Mouse (Mus musculus) MEL-GATA-1-ER (cell line): ENCODE data around the gene Ube4a.

Experiments used
- DNase-seq: peaks from one replicate; pipeline ENCODE4 v3.0.0-alpha.2; 2012; ENCODE audit warnings: low read depth; ENCODE audit errors: extremely low read depth

Gene Ube4a

DNA sequence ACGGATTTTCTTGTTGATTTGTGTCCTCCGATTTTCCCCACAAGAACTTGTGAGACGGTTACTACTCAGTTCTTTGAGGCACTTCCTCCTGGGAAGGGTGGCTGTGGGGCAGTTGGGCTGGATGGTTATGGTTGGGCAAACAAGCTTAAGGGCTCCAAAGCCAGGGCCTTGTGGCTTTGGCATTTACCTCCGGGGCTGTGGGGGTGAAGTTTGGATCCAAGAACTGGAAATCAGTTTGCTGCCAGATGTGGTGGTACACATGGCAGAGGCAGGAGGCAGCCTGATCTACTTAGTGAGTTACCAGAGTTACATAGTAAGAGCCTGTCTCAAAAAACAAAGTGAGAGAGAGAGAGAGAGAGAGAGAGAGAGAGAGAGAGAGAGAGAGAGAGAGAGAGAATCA is 61.5 kb downstream of the Ube4a start:
- DNase-seq, result no peak

DNA sequence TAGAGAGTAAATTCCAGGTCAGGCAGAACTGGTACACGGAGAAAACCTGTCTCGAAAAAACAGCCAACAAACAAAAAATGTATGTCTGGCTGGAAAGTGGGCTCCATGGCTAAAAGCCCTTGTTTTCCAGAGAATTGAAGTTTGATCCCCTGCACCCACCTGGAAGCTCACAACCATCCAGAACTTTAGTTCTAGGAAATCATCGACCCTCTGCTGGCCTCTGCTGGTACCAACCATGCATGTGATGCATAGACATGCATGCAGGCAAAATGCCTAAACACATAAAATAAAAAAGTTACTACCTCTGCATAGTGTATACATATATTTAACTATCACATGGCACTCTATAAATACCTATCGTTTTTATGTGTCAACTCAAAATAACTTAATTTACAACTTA is 65.0 kb downstream of the Ube4a start:
- DNase-seq, result no peak

DNA sequence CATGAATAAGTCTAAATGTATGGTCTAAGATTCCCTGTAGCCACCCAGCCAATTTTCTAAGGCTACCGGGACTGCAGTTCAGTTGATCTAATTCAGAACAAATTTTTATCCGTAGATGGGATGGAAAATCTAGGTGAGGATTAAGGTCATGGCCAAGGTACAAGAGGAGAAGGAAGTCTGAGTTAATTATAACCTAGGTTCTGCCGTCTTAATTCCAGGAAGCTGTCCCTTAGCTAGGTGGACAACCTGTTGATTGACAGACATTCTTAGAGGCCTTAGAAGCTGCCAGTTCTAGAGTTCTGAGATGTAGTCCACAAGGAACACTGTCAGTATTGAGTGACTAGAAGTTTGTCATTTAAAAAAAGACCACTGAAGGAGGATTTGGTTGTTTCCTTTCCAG is 65.7 kb downstream of the Ube4a start:
- DNase-seq, result no peak

DNA sequence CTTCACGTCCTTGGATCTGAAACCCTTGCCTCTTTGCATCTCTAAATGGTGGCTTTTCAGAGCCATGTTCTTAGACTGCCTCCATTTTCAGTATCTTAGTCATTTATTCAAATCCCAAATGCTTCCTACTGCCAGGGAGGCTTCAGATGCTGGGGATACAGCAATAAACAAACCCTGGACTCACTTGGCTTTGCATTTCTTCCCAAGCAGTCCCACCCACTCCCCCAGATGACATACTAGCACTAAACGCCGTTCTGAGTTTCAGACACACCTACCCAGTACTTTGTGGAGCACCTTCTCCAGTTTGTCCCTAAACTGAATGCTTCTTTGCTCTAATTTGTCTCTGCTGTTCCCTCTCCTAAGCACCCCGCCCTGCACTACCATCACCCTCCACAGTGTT is 68.4 kb downstream of the Ube4a start:
- no peak for DNase-seq

DNA sequence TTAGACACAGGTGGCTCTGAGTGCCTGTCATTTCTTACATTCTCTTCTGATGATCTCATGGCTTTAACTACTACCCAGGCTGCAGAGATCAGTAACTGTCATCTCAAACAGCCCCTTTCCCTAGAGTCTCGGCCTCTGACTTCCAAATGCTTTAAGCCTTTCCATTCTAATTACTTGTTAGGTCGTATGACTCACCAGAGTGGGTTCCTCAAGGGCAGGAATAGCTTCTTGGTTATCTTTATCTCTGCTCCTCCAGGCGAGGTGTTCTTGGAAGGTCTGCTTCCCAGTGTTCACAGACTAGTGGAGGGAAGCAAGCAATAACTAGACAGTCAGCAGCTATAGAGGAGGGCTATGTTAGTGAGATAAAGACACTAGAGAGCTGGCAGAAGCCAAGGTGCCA is 72.7 kb downstream of the Ube4a start:
- no peak for DNase-seq

DNA sequence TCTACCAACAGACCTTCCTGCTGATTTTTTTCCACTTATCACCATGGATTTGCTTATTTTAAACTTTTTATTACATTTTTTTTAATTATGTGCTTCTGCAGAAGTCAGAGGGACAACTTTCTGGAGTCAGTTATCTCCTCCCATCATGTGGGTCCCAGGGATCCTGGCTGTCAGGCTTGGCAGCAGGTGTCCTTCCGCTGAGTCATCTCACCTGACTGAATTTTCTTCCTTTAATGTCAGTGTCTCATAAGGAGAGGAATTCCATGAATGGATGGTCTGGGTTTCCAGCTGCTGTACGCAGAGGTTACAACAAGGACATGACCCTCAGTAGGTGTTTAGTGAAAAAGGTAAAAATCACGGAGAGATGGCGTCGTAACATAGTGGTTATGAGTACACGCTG is 74.2 kb downstream of the Ube4a start:
- DNase-seq, result no peak

DNA sequence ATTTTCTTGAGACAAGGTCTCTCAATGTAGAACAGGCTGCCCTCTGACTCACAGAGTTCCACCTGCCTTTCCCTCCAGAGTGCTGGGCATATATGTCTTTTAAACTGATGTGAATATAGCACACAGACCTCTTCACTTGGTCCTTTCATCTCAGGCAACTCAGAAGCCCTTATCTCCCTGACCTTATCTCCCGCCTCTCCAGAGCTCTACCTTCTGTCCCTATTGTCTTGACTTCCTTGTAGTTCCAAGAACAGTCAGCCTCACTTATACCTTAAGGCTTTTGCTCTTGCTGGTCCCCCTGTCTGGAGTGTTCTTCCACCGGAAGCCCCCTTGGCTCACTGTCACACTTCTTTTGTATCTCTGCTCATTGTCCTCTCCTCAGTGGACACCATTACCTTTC is 75.3 kb downstream of the Ube4a start:
- no peak for DNase-seq

DNA sequence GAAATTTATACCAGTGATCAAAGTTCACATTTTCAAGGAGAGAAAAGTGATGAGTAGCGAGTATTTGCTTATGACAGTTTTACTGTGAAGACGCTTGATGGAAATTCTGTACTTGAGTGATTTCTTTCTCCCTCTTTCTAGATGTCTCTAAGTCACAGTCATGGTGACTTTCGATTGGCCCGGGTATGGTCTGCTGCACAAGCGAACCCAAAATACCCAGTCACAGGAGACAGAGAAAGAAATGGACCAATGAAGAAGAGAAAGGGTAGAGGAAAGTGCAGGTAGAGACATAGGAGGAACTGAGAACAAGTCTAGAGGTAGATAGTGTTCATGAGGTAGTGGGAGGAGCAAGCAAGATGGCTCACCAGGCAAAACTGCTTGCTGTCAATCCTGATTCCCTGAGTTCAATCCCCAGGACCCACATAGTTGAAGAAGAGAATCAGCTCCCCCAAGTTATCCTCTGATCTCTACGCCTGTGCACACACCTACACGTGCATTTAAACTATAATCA is 77.2 kb downstream of the Ube4a start:
- no peak for DNase-seq

DNA sequence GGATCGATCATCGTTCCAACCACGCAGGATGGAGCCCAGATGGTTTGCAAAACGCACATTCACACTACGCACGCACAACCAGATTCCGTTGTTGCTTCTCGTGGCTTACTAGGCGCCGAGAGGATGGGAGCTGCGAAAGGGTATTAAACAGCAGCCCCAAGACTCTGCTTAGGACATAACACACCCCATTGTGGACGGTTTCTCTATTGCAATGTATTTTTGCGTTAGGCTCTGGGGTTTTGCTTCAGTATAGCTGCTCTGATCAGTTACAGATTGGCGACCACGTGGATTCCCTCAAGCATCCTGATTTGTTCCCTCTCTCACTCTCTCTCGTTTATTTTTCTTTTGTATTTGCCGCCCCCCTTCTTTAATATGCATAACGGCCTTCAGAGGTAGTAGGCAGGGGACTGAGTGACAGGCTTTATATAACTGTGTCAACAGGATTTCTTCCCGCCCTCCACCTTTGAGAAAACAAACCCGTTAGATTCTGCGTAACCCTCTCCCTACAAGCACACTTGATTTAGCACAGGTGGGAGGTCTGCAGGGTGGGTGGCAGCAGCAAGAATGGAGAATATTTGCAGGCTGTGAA is 82.3 kb downstream of the Ube4a start:
- DNase-seq, result no peak

DNA sequence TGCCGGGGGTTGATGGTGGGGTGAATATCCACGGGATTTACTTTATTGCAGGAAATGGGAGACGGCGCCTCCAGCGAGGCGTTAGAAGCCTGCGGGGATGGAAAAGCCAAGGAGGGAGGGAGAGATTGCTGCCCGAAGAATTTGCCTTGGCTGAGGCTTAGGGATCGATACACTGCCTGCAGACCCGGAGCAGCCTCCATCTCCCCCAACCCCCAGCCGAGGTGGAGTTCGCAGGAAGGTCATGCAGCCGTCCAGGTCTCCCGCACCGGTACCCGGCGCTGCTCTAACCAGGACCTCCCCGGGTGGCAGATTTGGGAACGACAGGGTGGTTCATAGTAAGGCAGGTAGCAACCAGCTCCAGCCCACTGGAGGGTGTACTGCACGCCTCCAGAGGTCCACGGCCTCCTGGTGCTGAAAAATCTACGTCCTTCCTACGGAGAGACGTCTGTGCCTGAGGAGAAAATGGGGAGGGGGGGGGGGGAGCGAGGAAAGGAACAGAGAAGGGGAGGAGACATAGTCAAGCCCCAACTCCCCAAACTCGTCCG is 82.9 kb downstream of the Ube4a start:
- no peak for DNase-seq

DNA sequence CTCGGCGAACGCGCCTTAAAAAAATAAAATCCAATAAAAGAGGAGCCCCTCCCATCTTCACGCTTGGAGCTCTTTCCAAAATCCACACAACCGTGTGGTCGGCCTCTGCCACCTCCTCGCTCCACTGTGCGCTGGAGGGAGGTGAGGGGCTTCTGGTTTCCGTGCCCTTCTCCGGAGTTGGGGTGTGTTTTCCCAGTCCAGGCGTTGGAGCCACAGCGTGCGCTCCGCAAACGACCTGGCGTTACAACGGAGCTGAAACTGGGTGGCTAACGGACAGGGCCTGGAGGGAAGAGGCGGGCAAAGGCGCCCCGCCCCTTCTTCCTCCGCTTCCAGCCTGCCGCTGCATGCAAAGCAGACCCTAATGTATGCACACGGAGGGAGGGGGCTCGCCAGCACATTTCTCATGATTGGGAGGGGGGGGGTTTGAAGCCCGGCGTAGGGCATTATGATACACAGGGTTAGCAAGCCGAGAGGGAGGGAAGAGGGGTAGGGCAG is 83.4 kb downstream of the Ube4a start:
- peak; percentile 66 for DNase-seq

DNA sequence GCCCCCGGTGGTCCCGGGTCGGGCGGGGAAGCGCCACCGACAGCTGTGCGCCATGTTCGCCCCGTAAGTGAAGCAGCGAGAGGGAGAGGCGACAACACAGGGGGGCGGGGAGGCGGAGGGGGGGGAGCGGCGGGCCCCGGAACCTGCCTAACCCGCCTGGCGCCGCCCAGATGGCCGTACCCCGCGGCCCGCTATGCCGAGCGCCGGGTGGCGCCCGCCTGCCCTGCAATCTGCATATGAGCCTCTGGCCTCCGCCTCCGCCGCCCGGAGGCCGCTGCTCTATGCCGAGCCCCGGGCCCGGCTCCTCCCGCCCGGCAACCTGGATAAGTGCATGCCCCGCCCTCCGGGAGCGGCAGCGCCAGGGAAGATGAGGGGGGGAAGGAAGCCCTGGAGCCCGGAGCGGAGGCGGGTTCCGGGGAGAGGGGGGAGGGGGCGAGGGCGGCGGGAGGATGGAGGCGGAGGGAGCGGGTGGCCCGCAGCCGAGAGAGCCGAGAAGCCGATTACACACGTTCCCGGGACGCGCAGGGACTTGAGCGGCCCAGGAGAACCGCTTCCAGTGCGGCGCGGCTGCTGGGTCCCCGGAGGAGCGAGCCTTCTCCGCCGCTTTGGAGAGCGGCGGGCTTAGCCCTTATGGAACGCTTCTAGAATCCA is 84.1 kb downstream of the Ube4a start, which contains the start of gene Kmt2a:
Gene Kmt2a, minus strand, starts transcription at position 76 of the 651 bp plus-strand sequence.
- DNase-seq, result peak; percentile 81

DNA sequence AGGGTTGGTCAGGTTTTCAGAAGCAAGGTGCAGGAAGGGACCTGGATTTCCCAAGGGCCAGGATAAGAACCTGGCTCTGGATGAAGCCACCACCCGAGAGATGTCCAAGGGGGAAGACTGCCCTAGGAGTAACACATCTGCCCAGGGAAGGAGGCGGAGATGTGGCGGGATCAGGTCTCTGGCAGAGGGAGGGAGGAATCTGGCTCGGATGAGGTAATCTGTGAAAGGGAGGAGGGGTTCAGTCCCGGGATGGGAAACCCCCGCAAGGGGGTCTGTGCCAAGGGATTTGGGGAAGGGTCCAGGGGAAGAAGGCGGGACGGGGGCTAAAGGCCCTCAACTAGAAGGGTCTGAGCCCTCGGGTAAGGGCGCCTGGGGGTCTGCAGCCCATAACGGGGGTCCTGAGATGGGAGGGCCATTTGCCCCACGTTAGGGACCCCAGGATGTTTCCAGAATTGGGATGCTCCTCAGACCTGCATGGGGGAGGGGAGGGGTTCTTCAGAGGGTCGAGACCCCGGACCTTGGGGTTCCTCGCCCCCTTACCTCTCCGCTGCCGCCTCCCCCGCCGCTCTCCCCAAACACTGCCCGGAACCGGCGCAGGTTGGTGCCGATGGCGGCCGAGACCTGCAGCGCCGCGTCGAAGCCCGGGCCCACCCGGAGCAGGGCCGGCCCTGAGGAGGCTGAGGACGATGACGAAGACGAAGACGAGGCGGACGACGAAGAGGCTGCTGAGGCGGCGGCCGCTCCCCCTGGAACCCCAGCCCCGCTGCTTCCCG is 84.9 kb downstream of the Ube4a start:
- DNase-seq, result no peak

DNA sequence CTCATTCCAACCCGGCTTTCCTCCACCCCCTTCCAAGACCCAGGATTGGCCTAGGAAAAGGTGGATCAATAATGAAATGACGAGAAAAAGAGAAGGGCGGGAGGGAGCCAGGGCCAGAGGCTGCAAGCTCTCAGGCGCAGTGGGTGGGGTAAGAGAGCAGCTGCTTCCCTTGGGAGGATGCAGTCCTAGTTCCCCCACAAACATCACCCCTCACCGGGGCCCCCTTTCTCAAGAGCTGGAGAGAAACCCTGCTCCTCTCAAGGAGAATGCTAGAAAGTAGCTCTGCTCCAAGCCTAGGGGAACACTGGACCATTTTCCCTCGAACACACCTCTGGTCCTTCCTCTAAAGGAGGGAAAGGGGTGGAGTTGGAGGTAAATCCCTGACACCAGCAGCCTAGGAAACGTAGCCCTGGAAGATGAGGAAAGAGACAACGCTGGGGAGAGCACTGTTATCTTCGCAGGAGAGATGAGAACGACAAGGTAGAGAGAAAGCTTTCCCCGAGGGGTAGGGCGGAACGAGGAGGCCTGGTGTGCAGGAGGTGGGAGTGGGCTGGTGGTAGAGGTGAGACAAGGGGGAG is 85.6 kb downstream of the Ube4a start:
- DNase-seq, result no peak

DNA sequence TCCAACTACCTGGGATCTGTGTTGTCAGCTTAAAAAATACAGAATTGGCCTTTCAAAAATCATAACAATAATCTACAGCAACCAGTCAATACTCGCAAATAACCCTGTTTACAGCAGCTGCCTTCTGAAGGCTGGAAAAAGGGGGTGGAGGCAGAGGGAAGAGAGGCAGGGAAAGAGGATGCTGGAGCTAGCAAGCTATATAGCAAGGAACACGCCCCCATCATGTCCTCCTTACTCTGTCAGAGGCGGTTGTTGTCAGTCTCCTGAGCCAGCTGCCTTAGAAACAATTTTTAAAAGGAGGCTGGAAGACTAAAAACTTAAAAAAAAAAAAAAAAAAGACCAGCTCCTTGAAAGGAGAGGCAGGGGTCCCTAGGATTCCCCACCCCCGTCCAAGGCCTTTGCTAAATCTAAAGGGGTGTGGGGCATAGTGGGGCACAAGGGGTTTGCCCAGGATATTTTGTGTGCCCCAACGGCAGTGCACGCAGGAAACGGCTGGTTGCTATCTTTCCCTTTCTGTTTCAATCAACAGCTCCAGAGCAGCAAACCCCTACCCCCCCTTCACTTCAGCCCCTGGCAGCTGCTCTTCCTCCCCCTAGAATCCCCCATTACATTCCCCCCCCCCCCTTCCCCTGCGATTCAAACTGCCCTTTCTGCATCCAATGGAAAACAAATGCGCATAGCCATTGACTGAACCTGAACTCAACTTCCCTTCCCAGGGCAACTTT is 86.5 kb downstream of the Ube4a start:
- DNase-seq, result no peak

DNA sequence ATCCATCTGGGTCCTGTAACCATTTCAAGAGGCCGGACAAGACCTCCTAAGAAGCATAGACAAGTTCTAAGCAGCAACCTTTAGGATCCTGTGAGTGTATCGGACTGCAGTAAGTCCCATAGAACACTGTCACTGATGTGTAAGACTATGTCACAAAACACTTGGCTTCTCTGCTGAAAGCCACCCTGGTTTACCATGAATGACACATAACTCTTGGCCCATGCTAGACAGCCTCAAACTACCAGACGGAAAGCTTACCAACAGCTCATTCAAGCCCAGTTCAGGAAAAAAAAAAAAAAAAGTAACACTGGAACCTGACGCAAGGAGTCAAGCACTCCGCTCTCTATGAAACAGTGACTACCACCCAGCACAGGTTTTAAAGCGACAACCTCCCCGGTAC is 87.7 kb downstream of the Ube4a start:
- DNase-seq, result no peak

DNA sequence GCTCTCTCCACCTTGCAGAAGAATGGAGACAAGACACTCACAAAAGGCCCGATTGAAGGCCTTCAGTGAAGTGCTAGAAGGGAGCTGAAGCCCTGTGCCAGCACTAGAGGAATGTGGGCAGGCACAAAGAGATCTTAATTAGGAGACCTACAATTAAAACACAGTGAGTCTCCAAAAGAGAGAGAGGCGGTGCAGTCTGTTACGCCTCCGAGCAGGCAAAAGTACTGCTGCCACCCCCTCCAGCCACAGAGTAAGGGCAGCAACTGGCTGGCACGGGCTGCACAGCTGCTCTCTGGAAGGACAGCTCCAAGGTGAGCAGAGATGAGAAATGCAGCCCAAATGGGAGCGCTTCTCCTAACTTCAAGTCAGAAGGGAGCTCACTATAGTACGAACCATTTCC is 89.9 kb downstream of the Ube4a start:
- no peak for DNase-seq

DNA sequence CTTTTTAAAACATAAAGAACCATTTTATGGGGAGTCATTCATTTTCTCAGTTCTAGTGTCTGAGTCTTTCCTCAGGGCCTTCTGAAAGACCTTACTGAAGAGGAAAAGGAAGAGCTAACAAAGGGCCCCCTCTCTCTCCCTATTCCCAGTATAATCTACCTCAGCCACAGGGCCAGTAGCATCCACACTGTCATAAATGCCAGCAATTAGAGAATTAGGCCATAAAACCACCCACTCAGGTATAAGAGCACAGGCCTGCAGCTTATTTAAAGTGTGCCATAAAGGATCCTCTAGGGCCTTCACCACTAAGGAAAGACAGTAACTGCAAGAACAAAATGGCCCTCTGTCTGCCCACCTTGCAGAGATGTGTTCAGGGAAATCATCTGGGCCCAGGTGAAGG is 91.2 kb downstream of the Ube4a start:
- no peak for DNase-seq

DNA sequence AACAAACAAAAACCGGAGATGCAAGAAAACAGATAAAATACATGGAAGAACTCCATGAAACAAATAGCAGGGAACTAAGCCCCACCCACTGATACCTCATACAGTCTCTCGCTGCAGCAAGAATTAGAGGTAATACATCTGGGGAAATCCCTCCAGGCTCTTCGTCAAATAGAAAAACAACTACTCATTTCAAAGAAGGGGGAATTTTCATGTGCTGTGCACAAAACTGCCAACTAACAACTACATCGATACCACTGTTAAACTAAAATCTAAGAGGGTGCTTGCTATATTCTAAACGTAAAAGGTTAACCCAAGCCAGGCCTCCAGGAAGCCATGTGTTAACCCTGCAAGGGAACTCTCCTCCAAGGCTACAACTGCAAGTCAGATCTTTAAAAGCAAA is 91.7 kb downstream of the Ube4a start:
- DNase-seq, result no peak
